Mouse (Mus musculus) ES-E14 (cell line): ENCODE results near the gene Trio.

Experiments
- CHD2 ChIP-seq: IDR thresholded peaks from 2 replicates; pipeline ENCODE4 v1.6.1; 2014; ENCODE audit warnings: mild to moderate bottlenecking, low read depth, low read length, inconsistent platforms
- ZC3H11A ChIP-seq: IDR thresholded peaks from 2 replicates; pipeline ENCODE4 v1.6.1; 2012; ENCODE audit warnings: low read depth, mild to moderate bottlenecking, inconsistent platforms, low read length, borderline replicate concordance
- ZNF384 ChIP-seq: IDR thresholded peaks from 2 replicates; pipeline ENCODE4 v1.6.1; 2012; ENCODE audit warnings: low read depth, low read length, inconsistent platforms

DNA sequence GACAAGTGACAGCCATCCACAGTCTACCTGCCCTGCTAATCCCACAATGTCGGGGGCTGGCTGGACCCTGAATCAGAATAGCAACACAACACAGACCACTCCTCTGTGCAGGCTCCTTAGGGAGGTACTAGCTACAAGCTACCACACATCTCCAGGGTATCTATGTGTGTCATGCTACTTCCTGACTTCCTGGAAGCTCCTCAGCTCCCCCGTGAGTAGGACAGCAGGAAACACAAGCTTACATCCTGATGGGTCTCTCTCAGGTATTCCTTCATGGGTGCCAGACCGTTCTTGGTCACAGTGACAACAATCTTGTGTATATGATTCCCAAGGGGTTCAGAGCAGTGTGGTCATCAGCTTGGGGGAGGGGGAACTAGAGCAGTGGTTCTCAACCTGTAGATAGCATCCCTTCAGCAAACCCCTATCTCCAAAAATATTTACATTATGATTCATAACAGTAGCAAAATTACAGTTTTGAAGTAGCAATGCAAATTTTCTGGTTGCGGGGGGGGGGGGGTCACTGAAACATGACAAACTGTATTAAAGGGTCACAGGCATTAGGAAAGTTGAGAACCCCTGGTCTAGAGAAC lies 199.5 kb downstream of the Trio start:
- no peak for TF ChIP-seq CHD2
- no peak for TF ChIP-seq ZNF384
- no peak for TF ChIP-seq ZC3H11A
